Mouse (Mus musculus): ENCODE measurements around the gene Uck2. TPM values are rescaled to one million over a fixed set of nuclear protein-coding genes. Genes with fewer than 3 reads are reported as not detected.

Gene Uck2
- polyA plus RNA-seq, 1 experiment from 2014 or later, result 48.9 TPM

Small RNAs within 50 kb of the gene (microRNA-seq; reads per million reads assigned to microRNA genes)
- not detected for gene Mir6347

Other genes starting within 250 kb of the Uck2 start
- gene Tmco1, start 23.1 kb upstream of the Uck2 start, polyA plus RNA-seq (2015; fragmentation: Nextera tagmentation; extraction: Ambion mirVana), result 81.2 and 84.4 TPM in 2 replicates
- 35.9 and 38.3 TPM in 2 replicates for gene Aldh9a1, start 64.7 kb upstream of the Uck2 start, polyA plus RNA-seq (2015; fragmentation: Nextera tagmentation; extraction: Ambion mirVana)
- gene Mgst3, start 108.5 kb upstream of the Uck2 start, polyA plus RNA-seq (2015; fragmentation: Nextera tagmentation; extraction: Ambion mirVana), result 138 and 170 TPM in 2 replicates
- gene Lrrc52, start 181.5 kb upstream of the Uck2 start, polyA plus RNA-seq (2015; fragmentation: Nextera tagmentation; extraction: Ambion mirVana), result not detected in 2 replicates